Mouse (Mus musculus) brain, embryonic 14.5 days (tissue): ENCODE data around the gene Wwox.

Source experiments
- CTCF ChIP-seq: fragments of 200-500 bp; IDR thresholded peaks from 2 replicates; pipeline ENCODE4 v1.5.1; 2012; ENCODE audit warnings: inconsistent platforms, mild to moderate bottlenecking, moderate library complexity, borderline replicate concordance; ENCODE audit not compliant: insufficient read depth, insufficient read length; ENCODE audit errors: extremely low read depth
- POLR2A ChIP-seq: fragments of 200-500 bp; IDR thresholded peaks from 2 replicates; pipeline ENCODE4 v1.6.1; 2012; ENCODE audit warnings: mild to moderate bottlenecking, inconsistent platforms, borderline replicate concordance; ENCODE audit not compliant: poor library complexity, insufficient read depth, insufficient read length, severe bottlenecking; ENCODE audit errors: extremely low read depth

DNA sequence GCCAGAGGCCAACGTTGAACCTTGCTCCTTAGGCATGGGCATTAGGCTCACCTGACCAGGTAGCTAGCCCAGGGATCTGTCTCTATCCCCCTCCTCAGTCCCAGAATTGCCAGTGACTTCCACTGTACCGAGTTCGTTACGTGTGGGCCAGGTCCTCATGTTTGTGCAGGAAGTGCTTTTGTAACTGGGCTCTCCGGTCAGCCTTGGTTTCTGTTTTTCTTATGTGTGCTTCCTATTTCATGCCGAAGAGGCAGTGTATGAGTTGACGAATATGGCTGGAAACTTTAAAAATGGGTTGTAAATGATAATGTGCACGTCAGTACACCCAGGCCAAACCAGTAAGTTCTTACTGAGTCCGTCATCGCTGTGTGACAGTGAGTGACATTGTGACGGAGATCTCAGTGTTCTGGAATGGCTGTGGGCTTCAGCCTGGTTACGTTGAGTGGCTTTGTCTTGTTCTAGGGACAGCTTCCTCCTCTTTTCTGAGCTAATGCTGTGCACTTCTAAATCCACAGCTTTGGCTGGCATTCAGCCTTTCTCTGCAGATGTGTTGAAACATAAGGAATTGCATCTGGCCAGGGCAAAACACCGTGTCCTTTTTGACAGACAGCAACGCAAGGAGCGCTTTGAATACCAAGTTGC lies 87.3 kb downstream of the Wwox start:
- TF ChIP-seq POLR2A (no peak), CTCF (no peak)
